Mouse (Mus musculus): ENCODE measurements around the gene Cd59b.
"Not testable (repeated sequence)": the region's sequence is repeated elsewhere in the genome, so short reads cannot be mapped to it uniquely, and the experiment has no call there.

The Cd59b gene

DNA sequence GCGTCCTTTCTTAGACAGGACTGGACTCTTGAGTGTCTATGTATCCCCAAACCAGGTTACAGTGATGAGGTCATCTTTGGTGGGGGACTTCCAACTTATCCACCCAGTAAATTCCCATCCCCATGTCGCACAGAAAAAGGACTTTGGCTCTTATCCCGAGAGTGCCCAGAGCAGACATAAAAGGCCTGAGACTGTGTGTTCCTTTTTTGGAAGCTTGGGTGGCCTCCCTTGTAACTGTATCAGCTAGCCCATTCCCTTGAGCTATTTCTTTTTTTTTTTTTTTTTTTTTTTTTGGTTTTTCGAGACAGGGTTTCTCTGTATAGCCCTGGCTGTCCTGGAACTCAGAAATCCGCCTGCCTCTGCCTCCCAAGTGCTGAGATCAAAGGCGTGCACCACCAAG is 4.1 kb upstream of the Cd59b start, which contains the start of gene Gm10912:
TSS of gene Gm10912 (plus strand) at position 301 of the 400 bp plus-strand sequence.
- DNase-seq (ENCODE audit: low spot score), result not testable (repeated sequence)

DNA sequence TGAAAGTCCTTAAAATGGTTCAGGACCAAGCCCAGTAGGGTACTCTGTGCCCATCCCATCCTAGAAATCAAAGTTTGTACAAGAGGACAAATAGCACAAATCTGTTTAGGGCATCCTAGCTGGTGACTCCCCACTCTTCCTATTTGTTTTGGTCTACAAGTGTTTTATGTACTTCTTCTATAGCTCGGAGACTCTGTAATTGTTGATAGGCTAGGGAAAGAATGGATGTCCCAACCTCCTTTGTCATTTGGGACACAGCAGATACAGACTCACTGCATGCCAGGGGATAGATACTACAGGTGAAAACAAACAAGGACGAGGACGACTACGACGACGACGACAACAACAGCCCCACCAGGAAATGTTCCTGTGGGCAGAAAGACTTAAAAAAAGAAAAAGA is 1.2 kb upstream of the Cd59b start, which contains the start of gene Gm10799:
TSS of gene Gm10799 (minus strand) at position 101 of the 400 bp plus-strand sequence.
- not testable (repeated sequence) for DNase-seq (ENCODE audit: low spot score)

DNA sequence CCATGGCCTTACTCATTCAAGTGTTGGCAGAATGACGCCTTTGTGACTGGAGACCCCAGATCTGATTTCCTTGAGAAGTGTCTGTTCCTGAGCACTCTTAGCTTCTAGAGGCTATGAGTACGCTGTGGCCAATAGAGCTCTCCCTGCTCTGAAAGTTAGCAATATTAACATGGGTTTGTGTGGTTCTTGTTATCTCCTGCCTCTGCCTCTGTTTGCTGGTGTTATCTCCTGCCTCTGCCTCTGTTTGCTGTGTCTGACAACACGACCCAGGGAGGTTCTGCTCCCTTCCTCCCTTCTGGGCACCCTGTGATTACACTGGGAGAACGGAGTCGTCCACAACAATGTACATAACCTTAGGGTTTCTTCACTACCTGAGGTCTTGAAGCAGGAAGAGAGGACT is 8.6 kb downstream of the Cd59b start:
- not testable (repeated sequence) for DNase-seq (ENCODE audit: low spot score)

DNA sequence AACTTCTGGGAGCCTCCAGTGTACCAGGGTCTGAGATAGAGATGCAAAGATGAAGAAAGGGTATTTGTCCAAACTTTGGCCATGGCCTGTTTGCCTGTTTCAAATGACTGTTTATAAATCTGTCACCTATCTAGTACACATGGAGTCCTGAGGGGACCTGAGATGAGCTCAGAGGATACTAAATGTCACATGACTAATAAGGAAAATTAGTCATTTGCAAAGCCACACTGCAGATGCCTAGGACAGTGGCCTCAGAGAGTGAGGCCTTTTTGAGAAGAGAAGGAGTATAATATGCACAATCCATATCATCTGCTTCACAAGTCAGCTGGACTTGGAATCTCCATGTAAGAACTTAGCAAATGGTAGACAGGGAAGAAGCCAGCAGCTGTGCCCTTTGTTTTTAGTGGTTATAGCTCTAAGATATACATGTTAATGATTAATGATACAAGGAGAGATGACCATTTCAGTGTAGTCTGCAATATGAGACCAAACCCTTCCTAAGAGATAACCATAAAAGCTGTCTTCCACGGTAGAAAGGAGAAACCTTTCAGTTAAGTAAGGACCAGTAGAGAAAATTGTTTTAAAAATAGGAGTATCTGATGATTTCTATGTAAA is 11.9 kb downstream of the Cd59b start:
- not testable (repeated sequence) for DNase-seq (ENCODE audit: low spot score)

DNA sequence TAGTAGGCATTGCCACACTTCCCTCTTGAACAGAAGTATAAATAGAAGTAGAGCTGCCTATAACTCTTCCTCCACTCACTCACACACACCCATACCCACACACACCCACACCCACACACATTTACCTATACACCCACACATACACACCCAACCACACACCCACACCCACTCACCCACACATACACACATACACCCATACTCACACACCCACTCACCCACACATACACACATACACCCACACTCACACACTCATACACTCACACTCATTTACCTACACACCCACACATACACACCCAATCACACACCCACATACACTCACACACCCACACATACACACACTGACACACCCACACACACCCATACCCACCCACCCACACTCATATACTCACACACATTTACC is 12.8 kb downstream of the Cd59b start:
- DNase-seq (ENCODE audit: low spot score), result no peak

DNA sequence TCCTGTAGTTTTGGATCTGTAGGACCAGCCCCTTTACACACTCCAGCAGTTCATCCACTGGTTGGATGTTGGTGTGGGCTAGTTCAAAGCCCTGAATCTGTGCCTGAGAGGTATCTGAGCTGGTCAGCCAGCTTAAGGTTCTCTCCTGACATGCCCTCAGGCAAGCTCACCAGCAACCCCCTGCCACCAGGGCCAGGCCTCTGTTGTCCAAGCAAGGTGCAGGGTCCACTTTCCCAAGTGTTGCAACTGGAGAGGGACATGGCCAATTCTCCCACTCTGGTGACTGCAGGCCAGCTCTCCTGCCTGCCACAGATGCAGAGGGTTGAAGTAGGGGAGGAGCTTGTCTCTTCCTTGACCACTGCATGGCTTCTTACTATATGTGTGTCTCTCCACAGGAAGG is 14.4 kb downstream of the Cd59b start:
- not testable (repeated sequence) for DNase-seq (ENCODE audit: low spot score)

GRCm38 (mm10) chr2:104087562-104087961 is 17.9 kb downstream of the Cd59b start:
- not testable (repeated sequence) for DNase-seq (ENCODE audit: low spot score)

GRCm38 (mm10) chr2:104093305-104093704 is 23.7 kb downstream of the Cd59b start:
- no peak for DNase-seq (ENCODE audit: low spot score)

GRCm38 (mm10) chr2:104095741-104096213 is 26.1 kb downstream of the Cd59b start, which contains the start of gene Cd59a:
Cd59a (plus strand) TSS chr2:104095801.
- DNase-seq (ENCODE audit: low spot score), result peak; percentile 71

DNA sequence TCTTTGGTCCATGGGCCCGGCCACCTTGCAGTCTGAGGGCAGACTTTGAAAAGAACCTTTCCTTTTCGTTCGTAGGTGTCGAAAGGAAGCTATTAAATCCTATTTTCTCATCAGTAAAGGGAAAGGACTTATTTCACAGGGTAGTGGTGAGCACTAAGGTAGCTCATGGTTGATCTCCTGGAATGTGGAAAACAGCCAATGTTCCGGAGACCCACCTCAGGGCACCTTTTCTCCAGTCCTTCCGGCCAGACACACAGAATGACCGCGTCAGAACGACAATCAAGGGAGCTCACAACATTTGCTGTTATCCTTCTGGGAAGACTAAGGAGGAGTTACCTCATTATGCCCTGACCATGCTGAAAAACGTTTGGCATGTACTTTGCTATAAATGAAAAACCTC is 26.6 kb downstream of the Cd59b start:
- DNase-seq (ENCODE audit: low spot score), result no peak

DNA sequence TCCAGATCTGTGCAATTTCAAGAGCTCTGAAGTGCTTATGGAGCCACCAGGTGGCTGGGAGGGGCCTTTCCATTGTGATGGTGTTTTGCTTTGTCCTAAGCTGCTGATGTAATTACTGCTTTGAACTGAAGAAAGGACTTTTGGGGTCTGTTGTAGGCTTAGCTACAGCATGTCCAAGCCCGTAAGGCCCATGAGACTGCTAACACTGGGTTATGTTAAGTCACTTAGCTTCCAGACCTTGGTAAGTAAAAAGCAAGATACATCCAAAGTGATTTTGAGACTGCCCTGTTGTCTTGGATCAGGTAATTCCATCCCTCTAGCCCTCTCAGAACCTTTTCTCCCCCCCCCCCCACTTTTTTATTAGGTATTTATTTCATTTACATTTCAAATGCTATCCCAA is 27.1 kb downstream of the Cd59b start:
- not testable (repeated sequence) for DNase-seq (ENCODE audit: low spot score)

- not testable (repeated sequence) for DNase-seq (ENCODE audit: low spot score)
These were observed 27.7 kb downstream of the Cd59b start for GRCm38 (mm10) chr2:104097396-104097795.

DNA sequence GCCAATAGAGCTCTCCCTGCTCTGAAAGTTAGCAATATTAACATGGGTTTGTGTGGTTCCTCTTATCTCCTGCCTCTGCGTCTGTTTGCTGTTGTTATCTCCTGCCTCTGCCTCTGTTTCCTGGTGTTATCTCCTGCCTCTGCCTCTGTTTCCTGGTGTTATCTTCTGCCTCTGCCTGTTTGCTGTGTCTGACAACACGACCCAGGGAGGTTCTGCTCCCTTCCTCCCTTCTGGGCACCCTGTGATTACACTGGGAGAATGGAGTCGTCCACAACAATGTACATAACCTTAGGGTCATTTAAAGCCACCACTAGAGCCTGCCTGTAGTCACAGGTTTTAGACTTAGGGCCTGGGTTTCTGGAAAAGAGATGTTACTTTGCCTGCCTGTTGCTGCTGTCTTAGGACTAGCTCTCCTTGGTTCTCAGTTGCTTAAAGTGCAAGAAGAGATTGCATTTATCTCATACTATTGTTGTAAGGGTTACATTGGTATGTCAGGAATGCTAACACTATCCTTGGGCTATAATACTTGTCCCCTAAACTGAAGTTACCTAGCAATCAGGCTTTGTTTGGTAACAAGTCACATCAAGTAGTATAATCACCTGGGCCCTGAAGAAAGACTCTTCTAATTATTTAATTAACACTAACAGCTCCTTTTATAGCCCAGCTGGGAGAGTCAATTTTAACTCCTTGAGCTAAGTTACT is 29.0 kb downstream of the Cd59b start:
- DNase-seq (ENCODE audit: low spot score), result no peak

DNA sequence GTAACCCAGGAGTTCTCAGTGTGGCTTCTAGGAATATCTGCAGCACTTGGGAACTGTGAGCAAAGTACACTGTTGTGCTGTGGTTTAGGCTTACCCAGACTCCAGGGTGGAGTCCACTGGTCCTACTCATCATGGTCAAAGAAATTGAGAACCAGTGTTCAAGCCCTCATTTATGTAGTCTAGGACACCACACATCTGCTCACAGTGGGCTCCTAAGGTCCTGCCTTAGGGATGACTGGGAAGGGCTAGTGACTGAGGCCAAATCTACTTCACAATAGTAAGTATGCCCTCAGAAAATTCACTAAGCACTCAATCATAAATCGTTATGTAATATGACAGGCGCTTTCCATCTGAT is 29.6 kb downstream of the Cd59b start:
- DNase-seq (ENCODE audit: low spot score), result no peak

DNA sequence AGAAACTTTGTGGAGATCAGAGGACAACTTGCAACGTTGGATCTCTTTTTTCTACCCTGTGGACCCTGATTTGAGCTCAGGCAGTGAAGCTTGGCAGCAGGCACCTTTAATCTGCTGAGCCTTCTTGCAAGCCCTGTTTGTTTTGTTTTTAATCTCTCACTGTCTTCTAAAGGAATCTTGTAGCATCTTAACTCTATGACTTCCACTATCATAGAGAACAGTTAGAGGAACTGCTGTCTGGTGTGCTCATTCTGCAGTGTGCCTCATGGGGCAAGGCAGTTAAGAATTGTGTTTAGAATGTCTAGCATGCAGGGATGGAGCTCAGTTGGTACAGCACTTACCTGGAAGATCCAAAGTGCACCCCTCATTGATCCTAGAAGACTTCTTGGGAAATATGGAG is 30.3 kb downstream of the Cd59b start:
- no peak for DNase-seq (ENCODE audit: low spot score)

- no peak for DNase-seq (ENCODE audit: low spot score)
These were observed 35.2 kb downstream of the Cd59b start for GRCm38 (mm10) chr2:104104800-104105199.

- DNase-seq (ENCODE audit: low spot score), result not testable (repeated sequence)
These were observed 39.4 kb downstream of the Cd59b start for GRCm38 (mm10) chr2:104109021-104109420.

DNA sequence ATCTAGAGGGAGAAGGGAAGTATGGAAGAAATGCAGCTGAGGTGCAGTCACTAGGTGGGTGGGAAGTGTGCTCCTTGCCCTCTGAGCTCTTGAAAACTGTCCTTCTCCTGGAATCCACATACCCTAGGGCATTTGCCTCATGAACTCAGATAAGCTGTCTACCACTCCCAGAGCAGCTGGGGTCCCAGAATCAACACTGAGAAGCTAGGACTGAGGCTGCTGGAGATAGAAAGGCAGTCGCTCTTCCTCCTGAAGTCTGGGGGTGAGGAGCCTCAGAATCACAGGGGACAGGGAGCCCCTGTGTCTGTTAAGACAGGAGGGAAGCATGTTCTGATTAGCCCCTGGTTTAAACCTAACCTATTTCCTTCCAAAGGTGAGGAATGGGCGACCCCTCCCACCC is 39.9 kb downstream of the Cd59b start:
- DNase-seq (ENCODE audit: low spot score), result no peak

GRCm38 (mm10) chr2:104110031-104110430 is 40.4 kb downstream of the Cd59b start:
- DNase-seq (ENCODE audit: low spot score), result no peak

GRCm38 (mm10) chr2:104111170-104111797 is 41.6 kb downstream of the Cd59b start:
- DNase-seq (ENCODE audit: low spot score), result not testable (repeated sequence)

DNA sequence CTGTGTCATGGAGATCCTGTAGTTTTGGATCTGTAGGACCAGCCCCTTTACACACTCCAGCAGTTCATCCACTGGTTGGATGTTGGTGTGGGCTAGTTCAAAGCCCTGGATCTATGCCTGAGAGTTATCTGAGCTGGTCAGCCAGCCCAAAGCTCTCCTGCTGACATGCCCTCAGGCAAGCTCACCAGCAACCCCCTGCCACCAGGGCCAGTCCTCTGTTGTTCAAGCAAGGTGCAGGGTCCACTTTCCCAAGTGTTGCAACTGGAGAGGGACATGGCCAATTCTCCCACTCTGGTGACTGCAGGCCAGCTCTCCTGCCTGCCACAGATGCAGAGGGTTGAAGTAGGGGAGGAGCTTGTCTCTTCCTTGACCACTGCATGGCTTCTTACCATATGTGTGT is 43.9 kb downstream of the Cd59b start:
- not testable (repeated sequence) for DNase-seq (ENCODE audit: low spot score)

- no peak for DNase-seq (ENCODE audit: low spot score)
These were observed 45.2 kb downstream of the Cd59b start for GRCm38 (mm10) chr2:104114898-104115297.

DNA sequence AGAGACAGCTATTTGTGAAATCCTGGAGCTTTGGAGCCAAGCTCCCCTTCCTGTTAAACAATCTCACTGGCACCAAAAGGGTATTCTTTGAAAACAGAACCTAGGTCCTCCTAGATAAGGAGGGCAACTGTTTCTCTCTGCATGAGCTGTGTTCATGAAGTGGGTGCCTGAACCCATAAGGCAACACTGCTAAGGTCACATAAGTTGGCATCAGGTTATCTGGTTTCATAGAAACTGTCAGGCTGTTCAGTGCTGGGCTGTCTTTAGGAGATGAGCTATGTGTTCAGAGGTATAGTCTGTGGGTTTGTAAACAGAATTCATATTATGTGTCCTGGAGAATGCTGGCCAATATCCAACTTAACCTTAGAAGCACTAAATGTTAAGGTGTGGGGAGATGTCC is 47.5 kb downstream of the Cd59b start:
- not testable (repeated sequence) for DNase-seq (ENCODE audit: low spot score)
